Mouse (Mus musculus) thymus, postnatal 4 days (tissue): ENCODE results near the gene Trpc5os.

Source experiments
- DNase-seq: peaks from one replicate; pipeline ENCODE4 v3.0.0; 2021

Trpc5os gene

GRCm38 (mm10) chrX:144456281-144456680, at the start of gene Trpc5os:
Trpc5os (plus strand) TSS chrX:144456581.
- DNase-seq = no peak

- DNase-seq = no peak
Measured at GRCm38 (mm10) chrX:144408036-144408435, 48.3 kb upstream of the Trpc5os start.

- no peak for DNase-seq
Measured at GRCm38 (mm10) chrX:144420259-144420658, 36.1 kb upstream of the Trpc5os start.

- no peak for DNase-seq
Measured at GRCm38 (mm10) chrX:144421091-144421490, 35.3 kb upstream of the Trpc5os start.

- no peak for DNase-seq
Measured at GRCm38 (mm10) chrX:144423848-144424247, 32.5 kb upstream of the Trpc5os start.

- no peak for DNase-seq
Measured at GRCm38 (mm10) chrX:144464416-144464815, 8.0 kb downstream of the Trpc5os start.

GRCm38 (mm10) chrX:144491394-144491793, 35.0 kb downstream of the Trpc5os start:
- no peak for DNase-seq

GRCm38 (mm10) chrX:144523239-144523638, 66.9 kb downstream of the Trpc5os start:
- DNase-seq = no peak

GRCm38 (mm10) chrX:144526042-144526441, 69.7 kb downstream of the Trpc5os start:
- peak; percentile 25 for DNase-seq
